Mouse (Mus musculus) kidney, embryonic 16.5 days (tissue): Measurements from ENCODE around the gene Zfp92. TPM values are rescaled to one million over a fixed set of nuclear protein-coding genes. Genes with fewer than 3 reads are reported as not detected.
"Not testable (repeated sequence)": the region's sequence is repeated elsewhere in the genome, so short reads cannot be mapped to it uniquely, and the experiment has no call there.

ENCODE experiments used
- ATAC-seq: fragments of 200-750 bp; cut with Nextera tagmentation; 2 replicates; pipeline ENCODE4 v1.8.0; 2017; ENCODE audit warnings: moderate TSS enrichment; ENCODE audit not compliant: low FRiP score, low TSS enrichment
- H3K27ac ChIP-seq: fragments of 300-500 bp; sonication (generic); 2 replicates; pipeline ENCODE4 v1.5.1; 2014; ENCODE audit warnings: low read length
- H3K27me3 ChIP-seq: fragments of 300-500 bp; sonication (generic); 2 replicates; pipeline ENCODE4 v1.6.1; 2014; ENCODE audit warnings: low read length, control low read depth, mixed read lengths; ENCODE audit not compliant: insufficient read depth
- H3K36me3 ChIP-seq: fragments of 300-500 bp; sonication (generic); 2 replicates; pipeline ENCODE4 v1.6.1; 2014; ENCODE audit warnings: low read length, control low read depth, mixed read lengths; ENCODE audit not compliant: insufficient read depth
- H3K4me1 ChIP-seq: fragments of 300-500 bp; sonication (generic); 2 replicates; pipeline ENCODE4 v1.6.1; 2014; ENCODE audit warnings: low read length, control low read depth, mixed read lengths; ENCODE audit not compliant: insufficient read depth
- H3K4me2 ChIP-seq: fragments of 300-500 bp; sonication (generic); replicated peaks from 2 replicates; pipeline ENCODE4 v1.6.1; 2014; ENCODE audit warnings: low read depth, low read length
- H3K4me3 ChIP-seq: fragments of 300-500 bp; sonication (generic); 2 replicates; pipeline ENCODE4 v1.5.1; 2014; ENCODE audit warnings: mild to moderate bottlenecking, low read length
- H3K9ac ChIP-seq: fragments of 300-500 bp; sonication (generic); replicated peaks from 2 replicates; pipeline ENCODE4 v1.6.1; 2014; ENCODE audit warnings: low read length
- H3K9me3 ChIP-seq: fragments of 300-500 bp; sonication (generic); 2 replicates; pipeline ENCODE4 v1.6.1; 2016; ENCODE audit warnings: low read length, control low read depth
- WGBS: fragments of 180-500 bp; shearing (Covaris S2); extraction: QIAGEN DNeasy Blood & Tissue Kit; methylation state at CpG from one replicate; pipeline ENCODE4 v1.1.7; 2014; 5-methylcytosine and 5-hydroxymethylcytosine counted together
- polyA plus RNA-seq: library from polyadenylated mRNA; unstranded; fragments of >200 nt; fragmentation: Nextera tagmentation; extraction: Ambion mirVana; gene quantifications from 2 replicates; pipeline ENCODE4 v1.2.1, GENCODE M21; 2015

Gene Zfp92
- polyA plus RNA-seq = 0.10 TPM in 1 of 2 replicates, not detected in the other

DNA sequence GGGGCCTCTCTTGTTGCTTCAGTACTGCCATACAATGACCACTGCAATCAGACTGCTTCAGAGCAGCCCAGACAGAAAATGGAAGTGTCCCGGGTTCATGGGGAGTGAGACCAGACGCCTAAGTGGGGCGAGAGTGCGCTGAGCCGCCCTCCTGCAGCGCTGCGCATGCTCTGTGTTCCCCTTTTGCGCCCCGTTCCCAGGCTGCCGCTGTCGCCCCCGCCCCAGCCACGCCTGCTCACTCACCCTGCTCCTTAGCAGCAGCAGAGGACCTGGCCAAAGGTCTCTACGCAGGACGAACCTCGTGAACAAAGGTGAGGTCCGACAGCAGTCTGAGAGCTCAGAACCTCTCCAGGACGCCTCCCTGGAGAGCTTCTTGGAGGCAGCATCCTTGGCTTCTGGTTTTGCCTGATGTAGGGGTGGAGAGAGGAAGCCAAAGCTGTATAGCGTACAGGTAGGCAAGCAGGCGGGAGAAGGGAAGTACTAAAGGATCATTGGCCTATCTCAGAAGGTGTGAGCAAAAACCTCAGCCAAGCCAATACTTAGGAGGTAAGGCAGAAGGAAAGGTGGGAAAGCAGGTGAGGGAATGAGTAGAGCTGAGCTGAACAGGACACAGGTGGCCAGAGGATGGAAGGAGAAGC lies at the start of gene Zfp92:
Gene Zfp92 (plus strand): TSS at position 217 of the 638 bp plus-strand sequence.
- Histone ChIP-seq H3K36me3 (no peaks in the 10 kb centered on the region), H3K4me2 (peak within 1 kb of the TSS; percentile 55), H3K4me3 (peak within 1 kb of the TSS; percentile 33), H3K27me3 (no peaks in the 10 kb centered on the region), H3K9ac (no peak within 1 kb of the TSS), H3K9me3 (no peaks in the 10 kb centered on the region; the same call in 1 of the 2 replicates), H3K4me1 (no peaks in the 10 kb centered on the region), H3K27ac (no peak within 1 kb of the TSS)
- no peak for ATAC-seq
- 18% methylated on average over 20 of the region's 20 CpGs for WGBS

DNA sequence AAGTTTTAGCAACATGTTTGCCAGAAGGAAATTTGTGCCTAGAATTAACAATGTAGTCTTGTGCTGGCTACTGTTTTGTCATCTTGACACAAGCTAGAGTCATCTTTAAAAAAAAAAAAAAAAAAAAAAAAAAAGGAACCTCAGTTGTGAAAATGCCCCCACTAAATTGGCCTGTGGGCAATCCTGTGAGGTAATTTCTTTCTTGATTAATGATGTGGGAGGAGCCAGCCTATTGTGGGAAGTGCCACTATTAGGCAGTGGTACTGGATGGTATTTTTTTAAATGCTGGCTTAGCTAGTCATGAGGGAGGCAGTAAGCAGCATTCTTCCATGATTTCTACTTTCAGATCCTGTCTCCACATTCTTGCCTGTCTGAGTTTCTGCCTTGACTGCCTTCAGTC lies 47.6 kb upstream of the Zfp92 start:
- ATAC-seq = no peak
- H3K4me3 ChIP-seq = no peak overlapping the region

DNA sequence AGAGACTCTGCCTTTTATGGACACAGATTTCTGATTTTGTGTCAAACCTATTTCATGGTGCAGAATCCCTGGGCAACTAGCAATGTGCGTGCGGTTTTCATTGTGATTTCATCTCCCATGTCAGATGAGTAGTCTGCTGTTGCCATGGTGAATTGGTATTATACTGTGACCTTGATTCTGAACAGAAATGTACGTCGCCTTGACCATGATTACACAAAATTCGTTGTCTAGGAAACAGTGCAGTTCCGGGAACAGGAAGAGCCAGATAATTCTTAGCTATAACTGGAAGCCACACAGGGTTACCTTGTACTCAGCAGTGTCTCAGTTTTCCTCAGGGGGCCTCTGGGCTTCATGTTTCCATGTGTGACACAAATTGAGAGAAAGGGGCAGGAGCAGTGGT lies 26.5 kb upstream of the Zfp92 start:
- Histone ChIP-seq H3K4me3 (no peak overlapping the region), H3K36me3 (no peaks in the 10 kb centered on the region), H3K4me2 (no peak overlapping the region), H3K27ac (no peak overlapping the region), H3K27me3 (no peaks in the 10 kb centered on the region; the same call in 1 of the 2 replicates), H3K9me3 (no peaks in the 10 kb centered on the region), H3K4me1 (no peaks in the 10 kb centered on the region), H3K9ac (no peak overlapping the region)
- WGBS = 71% methylated on average over 6 of the region's 6 CpGs
- ATAC-seq = no peak

More for the DNA sequence above, 47.6 kb upstream of the Zfp92 start:
- Histone ChIP-seq H3K4me1 (no peaks in the 10 kb centered on the region), H3K36me3 (no peaks in the 10 kb centered on the region), H3K9ac (no peak overlapping the region), H3K27me3 (peaks cover 8% of the 10 kb centered on the region; the same call in 1 of the 2 replicates), H3K4me2 (no peak overlapping the region), H3K9me3 (no peaks in the 10 kb centered on the region), H3K27ac (no peak overlapping the region)

- no peak overlapping the region for H3K9ac ChIP-seq
Observed at GRCm38 (mm10) chrX:73384924-73385323, 26.0 kb upstream of the Zfp92 start.

DNA sequence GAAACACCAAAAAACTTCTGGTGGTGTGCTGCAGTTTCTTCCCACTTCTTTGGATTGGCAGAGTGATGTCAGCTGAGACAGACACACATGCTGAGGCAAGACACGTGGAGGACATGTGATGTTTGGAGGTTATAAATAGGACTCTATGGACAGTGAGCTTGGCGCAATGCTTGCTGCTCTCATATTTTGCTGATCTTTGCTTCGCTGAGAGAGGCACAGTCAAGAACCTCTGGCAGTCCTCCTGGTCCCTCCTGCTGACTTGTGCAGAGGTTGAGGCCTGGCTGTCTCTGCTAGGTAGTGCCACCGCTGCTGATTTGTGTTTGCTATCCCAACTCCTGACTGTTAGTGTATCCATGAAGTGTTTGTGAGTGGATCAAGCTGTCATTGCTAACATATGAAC lies 19.4 kb upstream of the Zfp92 start:
- Histone ChIP-seq H3K36me3 (no peaks in the 10 kb centered on the region), H3K4me2 (no peak overlapping the region), H3K9ac (no peak overlapping the region), H3K27me3 (peaks cover 8% of the 10 kb centered on the region; the same call in 1 of the 2 replicates), H3K9me3 (no peaks in the 10 kb centered on the region), H3K4me1 (no peaks in the 10 kb centered on the region), H3K4me3 (no peak overlapping the region), H3K27ac (no peak overlapping the region)
- ATAC-seq = no peak
- 81% methylated on average over 4 of the region's 4 CpGs for WGBS

More at GRCm38 (mm10) chrX:73384924-73385323, 26.0 kb upstream of the Zfp92 start:
- Histone ChIP-seq H3K4me3 (no peak overlapping the region), H3K36me3 (no peaks in the 10 kb centered on the region), H3K27ac (no peak overlapping the region), H3K9me3 (no peaks in the 10 kb centered on the region), H3K4me2 (no peak overlapping the region), H3K4me1 (no peaks in the 10 kb centered on the region), H3K27me3 (no peaks in the 10 kb centered on the region; the same call in 1 of the 2 replicates)
- 17% methylated on average over 1 of the region's 1 CpGs for WGBS
- ATAC-seq = no peak

DNA sequence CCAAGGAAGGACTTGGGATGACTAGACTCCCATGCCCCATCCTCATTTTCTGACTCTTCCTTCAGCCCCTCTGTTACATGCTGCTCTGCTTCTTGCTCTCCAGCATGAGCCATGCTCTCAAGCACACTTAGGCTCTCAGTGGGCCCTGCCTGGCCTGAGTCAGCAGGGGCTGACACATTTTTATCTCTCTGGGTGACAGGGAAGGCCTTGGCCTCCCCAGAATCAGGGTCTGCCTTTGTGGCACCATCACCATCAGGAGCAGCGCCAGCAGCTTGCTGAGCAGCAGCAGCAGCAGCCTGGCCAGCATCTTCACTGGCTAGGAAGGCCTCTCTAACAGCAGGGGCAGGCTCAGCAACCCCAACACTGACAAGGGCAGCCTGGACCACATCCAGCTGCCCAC lies 14.4 kb upstream of the Zfp92 start:
- H3K4me3 ChIP-seq = no peak overlapping the region
- H3K27ac ChIP-seq = no peak overlapping the region
- peaks cover 6% of the 10 kb centered on the region; the same call in 1 of the 2 replicates for H3K27me3 ChIP-seq
- no peak overlapping the region for H3K4me2 ChIP-seq
- no peaks in the 10 kb centered on the region for H3K36me3 ChIP-seq
- 100% methylated on average over 1 of the region's 1 CpGs for WGBS
- no peak overlapping the region for H3K9ac ChIP-seq
- no peaks in the 10 kb centered on the region for H3K4me1 ChIP-seq
- ATAC-seq = no peak
- no peaks in the 10 kb centered on the region for H3K9me3 ChIP-seq

DNA sequence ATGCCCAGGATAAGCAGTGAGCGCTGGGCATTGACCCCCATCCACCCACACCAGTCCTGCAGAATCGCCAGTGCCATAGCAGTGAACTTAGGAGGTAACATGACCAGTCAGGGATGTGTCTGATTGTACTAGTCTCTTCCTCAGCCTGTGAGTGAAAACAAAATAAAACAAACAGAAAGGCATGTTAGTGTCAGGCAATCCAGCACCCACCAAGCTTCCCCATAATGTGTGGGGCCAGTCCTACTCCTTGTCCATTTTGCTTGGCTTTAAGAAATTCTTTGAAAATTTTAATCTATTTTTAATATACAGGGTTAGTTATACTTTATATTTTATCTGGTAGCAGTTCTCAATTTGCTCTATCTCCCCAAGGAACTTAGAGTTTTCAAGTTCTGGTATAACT lies 12.3 kb upstream of the Zfp92 start, which contains the start of gene Gm18336:
Gene Gm18336 (minus strand): TSS at position 101 of the 400 bp plus-strand sequence.
- not testable (repeated sequence) for H3K4me2 ChIP-seq, H3K27me3 ChIP-seq, H3K4me3 ChIP-seq, H3K36me3 ChIP-seq, H3K27ac ChIP-seq, ATAC-seq, H3K4me1 ChIP-seq, H3K9me3 ChIP-seq, H3K9ac ChIP-seq
- WGBS = 65% methylated on average over 2 of the region's 2 CpGs

DNA sequence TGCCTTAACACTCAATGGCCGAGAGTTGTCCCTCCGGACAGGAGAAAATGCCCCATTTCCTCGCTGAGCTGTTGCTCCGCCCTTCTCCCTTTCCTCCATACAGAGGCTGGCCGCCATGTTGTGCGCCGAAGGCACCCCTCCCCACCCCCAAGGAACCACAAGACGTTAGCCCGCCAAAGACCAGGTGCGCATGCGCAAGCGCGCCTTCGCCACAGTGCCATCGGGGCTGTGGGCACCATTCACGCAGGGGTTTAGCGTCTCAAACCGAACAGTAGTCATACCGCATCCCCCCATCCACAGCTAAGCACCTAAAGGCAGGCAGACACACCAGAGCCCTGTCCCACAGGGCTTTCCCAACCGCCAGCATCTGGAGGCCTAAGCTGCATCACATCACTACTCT lies 9.9 kb upstream of the Zfp92 start:
- WGBS = 83% methylated on average over 20 of the region's 20 CpGs
- Histone ChIP-seq H3K9ac (no peak overlapping the region), H3K9me3 (no peaks in the 10 kb centered on the region), H3K36me3 (no peaks in the 10 kb centered on the region), H3K4me2 (no peak overlapping the region), H3K4me1 (no peaks in the 10 kb centered on the region), H3K27ac (no peak overlapping the region), H3K27me3 (peaks cover 2% of the 10 kb centered on the region; the same call in 1 of the 2 replicates), H3K4me3 (no peak overlapping the region)
- ATAC-seq = no peak

- ATAC-seq = no peak
- Histone ChIP-seq H3K9me3 (no peaks in the 10 kb centered on the region), H3K27ac (no peak overlapping the region), H3K4me1 (no peaks in the 10 kb centered on the region), H3K4me2 (no peak overlapping the region), H3K27me3 (peaks cover 2% of the 10 kb centered on the region; the same call in 1 of the 2 replicates), H3K36me3 (no peaks in the 10 kb centered on the region), H3K9ac (no peak overlapping the region), H3K4me3 (no peak overlapping the region)
- WGBS = 95% methylated on average over 12 of the region's 12 CpGs
Observed at GRCm38 (mm10) chrX:73401616-73402015, 9.3 kb upstream of the Zfp92 start.

GRCm38 (mm10) chrX:73412767-73413166 lies 1.9 kb downstream of the Zfp92 start:
- WGBS = 35% methylated on average over 1 of the region's 1 CpGs
- no peak overlapping the region for H3K27ac ChIP-seq
- no peak overlapping the region for H3K4me3 ChIP-seq
- no peak overlapping the region for H3K9ac ChIP-seq
- no peaks in the 10 kb centered on the region for H3K27me3 ChIP-seq
- H3K4me1 ChIP-seq = no peaks in the 10 kb centered on the region
- no peaks in the 10 kb centered on the region for H3K36me3 ChIP-seq
- no peak overlapping the region for H3K4me2 ChIP-seq
- H3K9me3 ChIP-seq = no peaks in the 10 kb centered on the region; the same call in 1 of the 2 replicates
- no peak for ATAC-seq
